Comparison of ENCODE assay signal across 32 mouse cellular contexts in genomic region chrX:97658726-97659125, GRCm38 (mm10).
DNase-seq lines count a peak whose midpoint lies in the region; ATAC-seq and TF ChIP-seq lines count a peak whose summit lies in the region.
"Had no signal": no experiment of that assay in that cellular context is flagged by ENCODE, and none has a peak within 500 bp of the region (broad histone marks: within the 10 kb centered on the region; RNA-seq: fewer than 3 reads in every experiment).

No protein-coding gene starts in this region.

- TF ChIP-seq POLR2A in limb, embryonic 14.5 days (IDR thresholded peaks at IDR 0.05; ENCODE audit: borderline replicate concordance, extremely low read depth, insufficient read depth, insufficient read length) = no peak

- no peak for ATAC-seq in limb, embryonic 14.5 days (ENCODE audit: low FRiP score, low read depth)
- ATAC-seq: activated CD4-positive, CD25-positive, alpha-beta regulatory T cell, adult 4 months; forebrain, embryonic 15.5 days; intestine, postnatal 0 days; liver, postnatal 0 days; lung, postnatal 0 days; midbrain, embryonic 16.5 days had no signal

- no peaks in the 10 kb centered on the region for H3K4me1 ChIP-seq in limb, embryonic 14.5 days (ENCODE audit: control insufficient read depth, insufficient read depth, low read length)
- H3K4me1 ChIP-seq in limb, embryonic 10.5 days = no peaks in the 10 kb centered on the region
- H3K4me1 ChIP-seq: embryonic facial prominence, embryonic 13.5 days; forebrain, embryonic 15.5 days; heart, embryonic 12.5 days; hindbrain, embryonic 10.5 days; midbrain, embryonic 10.5 days; neural tube, embryonic 13.5 days; stomach, embryonic 15.5 days had no signal

- WGBS in limb, embryonic 14.5 days = 33% methylated on average over 1 of the region's 1 CpGs
- WGBS in limb, embryonic 10.5 days = 57% methylated on average over 1 of the region's 1 CpGs

- no peak overlapping the region for H3K9ac ChIP-seq in limb, embryonic 14.5 days (ENCODE audit: low read depth, low read length, severe bottlenecking)
- H3K9ac ChIP-seq: embryonic facial prominence, embryonic 13.5 days; forebrain, embryonic 15.5 days; heart, embryonic 12.5 days; liver, postnatal 0 days; neural tube, embryonic 13.5 days; stomach, embryonic 15.5 days had no signal

- H3K27me3 ChIP-seq in limb, embryonic 14.5 days (ENCODE audit: control insufficient read depth, insufficient read depth, low read length) = no peaks in the 10 kb centered on the region
- H3K27me3 ChIP-seq in limb, embryonic 10.5 days (ENCODE audit: low read depth, poor library complexity, severe bottlenecking) = no peaks in the 10 kb centered on the region
- H3K27me3 ChIP-seq: CH12.LX; embryonic facial prominence, embryonic 13.5 days; forebrain, embryonic 15.5 days; heart, embryonic 12.5 days; neural tube, embryonic 13.5 days; stomach, embryonic 15.5 days had no signal

- DNase-seq in adrenal gland, adult 8-10 months = peak; percentile 31
- no peak for DNase-seq in adrenal gland, adult 18-20 months (ENCODE audit: low spot score in 2 of 2)
- DNase-seq in limb, embryonic 14.5 days (ENCODE audit: low spot score) = peak; percentile 12
- DNase-seq in limb, embryonic 10.5 days (ENCODE audit: low spot score) = no peak
- peak; percentile 15 for DNase-seq in adrenal gland, postnatal 14 days
- peak; percentile 41 for DNase-seq in skeletal muscle tissue, adult 2 months (ENCODE audit: low read depth, low spot score)
- no peak for DNase-seq in cerebellum, adult 11-12 months
- DNase-seq: cerebellum, adult 11 months; cerebellum, postnatal 10 days; gastrocnemius, postnatal 14 days; heart, adult 18-20 months; heart, postnatal 10 days; kidney, postnatal 10 days; liver, postnatal 0 days; retina, postnatal 1 day; thymus, postnatal 36 days had no signal

- no peaks in the 10 kb centered on the region for H3K9me3 ChIP-seq in limb, embryonic 14.5 days (ENCODE audit: control insufficient read depth, low read length)
- H3K9me3 ChIP-seq in limb, embryonic 10.5 days (replicated peaks) = no peaks in the 10 kb centered on the region
- H3K9me3 ChIP-seq: embryonic facial prominence, embryonic 13.5 days; forebrain, embryonic 15.5 days; G1E; heart, embryonic 12.5 days; hindbrain, embryonic 10.5 days; midbrain, embryonic 10.5 days; neural tube, embryonic 13.5 days; stomach, embryonic 15.5 days had no signal

- H3K36me3 ChIP-seq in limb, embryonic 14.5 days (ENCODE audit: control insufficient read depth, insufficient read depth, low read length) = no peaks in the 10 kb centered on the region
- no peaks in the 10 kb centered on the region for H3K36me3 ChIP-seq in limb, embryonic 10.5 days
- H3K36me3 ChIP-seq: embryonic facial prominence, embryonic 13.5 days; forebrain, embryonic 15.5 days; G1E; heart, embryonic 12.5 days; hindbrain, embryonic 10.5 days; midbrain, embryonic 10.5 days; neural tube, embryonic 13.5 days; stomach, embryonic 15.5 days had no signal

- no peak overlapping the region for H3K4me3 ChIP-seq in limb, embryonic 14.5 days (replicated peaks; ENCODE audit: low read length)
- H3K4me3 ChIP-seq in limb, embryonic 10.5 days = no peak overlapping the region
- H3K4me3 ChIP-seq: embryonic facial prominence, embryonic 13.5 days; forebrain, embryonic 15.5 days; heart, embryonic 12.5 days; hindbrain, embryonic 10.5 days; midbrain, embryonic 10.5 days; myocyte; neural tube, embryonic 13.5 days; stomach, embryonic 15.5 days had no signal

- H3K4me2 ChIP-seq in limb, embryonic 14.5 days (replicated peaks; ENCODE audit: low read depth, low read length, severe bottlenecking) = no peak overlapping the region
- H3K4me2 ChIP-seq: embryonic facial prominence, embryonic 13.5 days; forebrain, embryonic 15.5 days; heart, embryonic 12.5 days; liver, embryonic 11.5 days; neural tube, embryonic 13.5 days; stomach, embryonic 15.5 days had no signal

- H3K27ac ChIP-seq in limb, embryonic 14.5 days (replicated peaks; ENCODE audit: low read depth, low read length) = no peak overlapping the region
- no peak overlapping the region for H3K27ac ChIP-seq in limb, embryonic 10.5 days
- H3K27ac ChIP-seq: embryonic facial prominence, embryonic 13.5 days; forebrain, embryonic 15.5 days; hindbrain, embryonic 10.5 days; macrophage; midbrain, embryonic 10.5 days; neural tube, embryonic 13.5 days; stomach, embryonic 15.5 days had no signal

Comparison
In these comparisons a context has a peak if more than half of its experiments do, and no peak if none do; other contexts are left out.
1. DNase-seq: peak in adrenal gland, adult 8-10 months (single experiment), limb, embryonic 14.5 days (single experiment), adrenal gland, postnatal 14 days (single experiment) and skeletal muscle tissue, adult 2 months (single experiment); none in adrenal gland, adult 18-20 months (0 of 2), limb, embryonic 10.5 days (single experiment) and cerebellum, adult 11-12 months (single experiment).